Mouse (Mus musculus): ENCODE measurements around the gene Gm10306. TPM values are rescaled to one million over a fixed set of nuclear protein-coding genes. Genes with fewer than 3 reads are reported as not detected.

Gene Gm10306
- polyA plus RNA-seq (2012): not detected in 2 replicates

DNA sequence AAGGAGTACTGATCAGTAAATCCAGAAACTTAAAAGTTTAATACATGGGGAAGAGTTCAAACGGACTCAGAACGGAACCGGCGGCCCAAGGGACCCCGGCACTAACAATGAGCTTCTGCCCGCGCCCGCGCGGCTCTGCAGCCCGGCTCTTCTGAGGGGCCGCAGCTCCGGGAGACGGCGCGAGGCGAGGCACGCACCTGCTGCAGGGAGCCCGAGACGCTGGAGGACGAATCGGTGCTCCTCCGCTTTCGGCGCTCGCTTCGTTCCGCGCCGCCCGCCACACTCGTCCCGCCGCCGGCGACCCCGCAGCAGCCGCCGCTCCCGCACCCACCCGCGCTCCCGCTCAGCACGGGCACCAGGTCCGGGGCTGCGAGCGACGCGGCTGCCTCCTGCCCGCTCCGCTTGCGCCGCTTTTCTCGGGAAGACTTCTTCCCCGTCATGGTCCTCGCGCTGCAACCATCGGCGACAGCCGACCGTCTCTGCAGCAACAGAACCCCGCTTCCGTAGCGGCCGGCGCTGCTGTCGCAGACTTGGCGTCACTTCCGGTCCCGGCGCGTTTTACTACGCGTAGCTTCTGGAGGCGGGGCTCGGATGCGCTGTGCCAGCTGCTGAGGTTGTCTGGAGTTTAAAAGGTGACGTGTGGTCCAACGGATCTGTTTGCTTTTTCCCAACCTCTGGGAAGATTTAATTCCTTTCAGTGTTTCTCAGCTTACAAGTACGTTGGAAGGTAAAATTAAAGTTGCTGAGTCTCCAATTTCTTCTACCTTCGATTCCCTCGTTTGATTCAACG, at the start of gene Gm10306, which contains the start of gene Caap1:
TSS of gene Gm10306 (plus strand) at position 282 of the 790 bp plus-strand sequence.
TSS of gene Caap1 (minus strand) at position 532 of the 790 bp plus-strand sequence.

GRCm38 (mm10) chr4:94603031-94603629, 46.8 kb downstream of the Gm10306 start, which contains the start of gene Plaa:
TSS of gene Plaa (minus strand) at chr4:94603244.

Other genes starting within 250 kb of the Gm10306 start
- gene Caap1, start 250 bp downstream of the Gm10306 start, polyA plus RNA-seq (2012): 2.8 and 3.5 TPM in 2 replicates
- gene Plaa, start 46.7 kb downstream of the Gm10306 start, polyA plus RNA-seq (2012): 40.9 and 54.4 TPM in 2 replicates
- gene Ift74, start 57.9 kb downstream of the Gm10306 start, polyA plus RNA-seq (2012): 1.8 and 1.9 TPM in 2 replicates
- gene Lrrc19, start 93.6 kb downstream of the Gm10306 start, polyA plus RNA-seq (2012): not detected in 2 replicates
- gene Tek, start 182.7 kb downstream of the Gm10306 start, polyA plus RNA-seq (2012): 0.74 and 0.96 TPM in 2 replicates

Measured in megakaryocyte-erythroid progenitor cell, adult 5 weeks (primary cell).